Mouse (Mus musculus): Measurements from ENCODE around the gene Vmn1r234.
"Not testable (repeated sequence)": the region's sequence is repeated elsewhere in the genome, so short reads cannot be mapped to it uniquely, and the experiment has no call there.

Vmn1r234 gene

GRCm38 (mm10) chr17:21225787-21226186, at the start of gene Vmn1r234:
Vmn1r234 (plus strand) TSS chr17:21226087.
- no peak for DNase-seq

DNA sequence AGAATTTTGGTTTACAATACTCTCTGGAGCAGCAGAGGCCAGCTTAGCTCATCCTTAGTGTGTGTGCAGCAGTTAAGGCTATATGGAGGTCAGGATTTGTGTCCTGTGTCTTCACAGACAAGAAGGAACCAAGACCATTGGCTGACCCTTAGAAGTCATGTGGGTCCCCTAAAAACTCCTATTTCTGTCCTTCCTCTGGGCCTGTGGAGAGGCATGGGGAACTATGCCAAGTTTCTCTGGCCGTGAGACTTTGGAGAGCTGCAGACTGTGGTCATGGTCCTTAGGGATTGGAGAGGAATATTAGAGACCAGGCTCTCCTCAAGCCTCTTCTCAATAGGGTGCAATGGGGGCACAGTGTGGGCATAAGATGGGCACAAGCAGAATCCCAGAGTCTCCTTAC, 14.8 kb upstream of the Vmn1r234 start:
- not testable (repeated sequence) for DNase-seq

DNA sequence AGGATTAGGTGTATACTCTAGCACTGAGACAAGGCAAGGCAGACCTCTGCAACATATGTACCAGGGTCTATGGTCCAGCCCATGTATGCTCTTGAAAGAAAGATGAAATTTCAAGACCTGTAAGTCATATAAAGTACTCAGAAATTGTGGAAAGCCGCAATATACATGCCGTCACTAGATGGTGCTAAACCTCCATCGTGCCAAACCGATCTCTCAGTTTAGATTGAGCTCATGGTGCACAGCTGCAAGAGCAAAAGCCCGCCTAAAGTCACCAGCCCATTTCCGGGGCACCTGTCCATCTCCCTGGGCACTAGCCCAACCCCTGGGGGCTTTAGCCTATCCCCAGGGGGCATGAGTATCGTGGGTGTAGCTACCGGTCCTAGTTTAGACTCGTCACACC, 5.8 kb downstream of the Vmn1r234 start:
- peak; percentile 49 for DNase-seq

DNA sequence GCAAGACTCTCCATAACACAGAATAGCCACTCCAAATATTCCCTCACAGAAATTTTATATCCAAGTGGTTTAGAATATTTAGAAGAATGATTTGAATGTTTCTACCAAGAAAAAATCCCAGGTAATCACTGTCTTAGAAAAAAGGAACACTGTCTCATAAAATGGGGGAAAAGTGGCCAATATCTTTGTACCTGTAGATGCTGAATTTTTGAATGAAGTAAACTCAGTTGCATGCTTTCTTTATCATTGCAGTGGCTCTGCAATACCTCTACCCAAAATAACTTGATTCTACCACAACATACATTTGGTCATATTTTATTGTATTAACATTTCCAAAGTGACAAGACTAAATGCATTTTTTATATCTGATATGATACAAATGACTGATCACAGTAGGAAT, 30.2 kb downstream of the Vmn1r234 start, which contains the start of gene Vmn1r235:
Gene Vmn1r235 (plus strand): TSS at position 301 of the 400 bp plus-strand sequence.
- no peak for DNase-seq

- peak; percentile 67 for DNase-seq
These were observed 46.2 kb downstream of the Vmn1r234 start for GRCm38 (mm10) chr17:21272103-21272502.

DNA sequence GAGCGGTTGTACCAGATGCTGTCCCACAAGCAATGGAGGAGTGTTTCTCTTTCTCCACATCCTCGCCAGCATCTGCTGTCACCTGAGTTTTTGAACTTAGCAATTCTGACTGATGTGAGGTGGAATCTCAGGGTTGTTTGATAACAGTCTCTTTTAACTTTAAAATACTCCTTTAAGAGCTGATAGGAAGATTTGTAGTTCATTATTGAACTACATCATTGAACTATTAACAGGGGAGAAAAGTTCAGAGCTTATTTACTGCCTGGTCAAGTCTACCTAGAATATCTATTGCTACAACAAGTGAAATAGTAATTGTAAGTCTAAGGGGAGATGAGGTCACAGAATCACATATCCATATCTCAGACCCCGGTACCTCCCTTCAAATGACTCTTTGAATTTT, 56.8 kb downstream of the Vmn1r234 start, which contains the start of gene Vmn1r236:
Gene Vmn1r236 (plus strand): TSS at position 301 of the 400 bp plus-strand sequence.
- no peak for DNase-seq

- DNase-seq, result no peak
These were observed 58.5 kb downstream of the Vmn1r234 start for GRCm38 (mm10) chr17:21284395-21284794.
